Mouse (Mus musculus) kidney, adult 2 months (tissue): ENCODE results near the gene Clec12a. TPM values are rescaled to one million over a fixed set of nuclear protein-coding genes. Genes with fewer than 3 reads are reported as not detected.
A peak's percentile ranks its signal among the peaks of the same experiment; 100 is the strongest.

ENCODE experiments used
- DNase-seq: peaks from one replicate; pipeline ENCODE4 v3.0.0; 2021
- H3K27ac ChIP-seq: fragments of 200-500 bp; 2 replicates; pipeline ENCODE4 v1.5.1; 2012; ENCODE audit warnings: low read depth, low read length, control low read depth, inconsistent platforms; ENCODE audit not compliant: insufficient read depth
- H3K27me3 ChIP-seq: fragments of 200-500 bp; replicated peaks from 2 replicates; pipeline ENCODE4 v1.6.1; 2012; ENCODE audit warnings: mild to moderate bottlenecking, moderate library complexity, low read length, inconsistent platforms; ENCODE audit not compliant: control insufficient read depth, insufficient read depth
- H3K36me3 ChIP-seq: fragments of 200-500 bp; 2 replicates; pipeline ENCODE4 v1.6.1; 2012; ENCODE audit warnings: mild to moderate bottlenecking, moderate library complexity, low read length, inconsistent platforms; ENCODE audit not compliant: control insufficient read depth, insufficient read depth
- H3K4me1 ChIP-seq: fragments of 200-500 bp; 2 replicates; pipeline ENCODE4 v1.6.1; 2011; ENCODE audit warnings: low read length; ENCODE audit not compliant: control insufficient read depth, insufficient read depth
- H3K4me3 ChIP-seq: fragments of 200-500 bp; 2 replicates; pipeline ENCODE4 v1.5.1; 2011; ENCODE audit warnings: mild to moderate bottlenecking, low read depth, low read length, control low read depth; ENCODE audit not compliant: insufficient read depth
- CTCF ChIP-seq: fragments of 200-500 bp; conservative IDR thresholded peaks from 2 replicates; pipeline ENCODE4 v1.5.1; 2011; ENCODE audit warnings: low read depth, mild to moderate bottlenecking, control low read depth, low read length, moderate library complexity, mixed read lengths; ENCODE audit not compliant: insufficient read depth, insufficient read length
- POLR2A ChIP-seq: fragments of 200-500 bp; IDR thresholded peaks from one replicate; pipeline ENCODE4 v1.6.1; 2011; ENCODE audit warnings: low read depth, low read length, control low read depth
- WGBS: fragments of 180-500 bp; shearing (Covaris S2); methylation state at CpG from one replicate; pipeline ENCODE4 v1.1.7; 2018; 5-methylcytosine and 5-hydroxymethylcytosine counted together
- polyA plus RNA-seq: library from polyadenylated mRNA; depleted of rRNA; stranded (reverse); fragments of >200 nt; gene quantifications from 2 replicates; pipeline ENCODE4 v1.2.3, GENCODE M21; 2012

Clec12a gene
- polyA plus RNA-seq, 1 experiment, result 0.63 TPM

- TF ChIP-seq POLR2A (no peak), CTCF (no peak)
- no peaks in the 10 kb centered on the region for H3K27me3 ChIP-seq
- WGBS, result 73% methylated on average over 1 of the region's 1 CpGs
- H3K27ac ChIP-seq, result no peak overlapping the region
- H3K4me3 ChIP-seq, result no peak overlapping the region
- H3K36me3 ChIP-seq, result no peaks in the 10 kb centered on the region
- DNase-seq, result no peak
- H3K4me1 ChIP-seq, result no peaks in the 10 kb centered on the region
These were observed 16.5 kb upstream of the Clec12a start for GRCm38 (mm10) chr6:129326016-129326415.

GRCm38 (mm10) chr6:129326568-129327150 is 15.8 kb upstream of the Clec12a start:
- TF ChIP-seq POLR2A (no peak), CTCF (no peak)
- DNase-seq, result no peak
- 40% methylated on average over 13 of the region's 13 CpGs for whole genome bisulfite sequencing

GRCm38 (mm10) chr6:129331610-129332009 is 10.9 kb upstream of the Clec12a start, which contains the start of gene 4922502D21Rik:
Gene 4922502D21Rik (minus strand): TSS chr6:129331796.
- Histone ChIP-seq H3K27me3 (no peaks in the 10 kb centered on the region), H3K36me3 (no peaks in the 10 kb centered on the region), H3K27ac (no peak within 1 kb of the TSS), H3K4me3 (no peak within 1 kb of the TSS), H3K4me1 (no peaks in the 10 kb centered on the region)
- 33% methylated on average over 11 of the region's 11 CpGs for WGBS
- DNase-seq, result no peak
- TF ChIP-seq POLR2A (no peak), CTCF (no peak)

More at GRCm38 (mm10) chr6:129326568-129327150, 15.8 kb upstream of the Clec12a start:
- no peaks in the 10 kb centered on the region for H3K36me3 ChIP-seq
- no peaks in the 10 kb centered on the region for H3K4me1 ChIP-seq
- no peak overlapping the region for H3K27ac ChIP-seq
- H3K4me3 ChIP-seq, result no peak overlapping the region
- no peaks in the 10 kb centered on the region for H3K27me3 ChIP-seq

DNA sequence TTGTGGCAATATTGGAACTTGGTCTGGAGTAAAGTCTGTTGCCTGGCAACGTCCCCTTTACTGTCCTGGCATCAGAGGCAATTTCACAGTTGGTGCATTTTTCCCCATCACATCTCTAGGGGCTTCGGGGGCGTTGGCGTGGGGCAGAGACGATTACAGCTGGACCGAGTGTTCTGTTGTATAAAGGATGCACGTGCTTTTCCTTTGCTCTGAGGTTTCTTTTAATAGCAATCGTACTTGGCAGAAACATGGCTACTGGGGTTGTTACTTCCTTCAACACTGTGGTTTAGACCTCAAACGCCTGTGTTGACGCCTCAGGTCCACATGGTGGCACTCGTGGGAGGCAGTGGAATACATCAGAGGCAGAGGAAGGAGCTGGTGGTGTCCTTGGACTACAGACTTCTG is 8.8 kb upstream of the Clec12a start:
- H3K27ac ChIP-seq, result no peak overlapping the region
- 16% methylated on average over 11 of the region's 11 CpGs for WGBS
- no peak overlapping the region for H3K4me3 ChIP-seq
- H3K36me3 ChIP-seq, result no peaks in the 10 kb centered on the region
- peak; percentile 89 for TF ChIP-seq CTCF
- TF ChIP-seq POLR2A, result no peak
- H3K27me3 ChIP-seq, result no peaks in the 10 kb centered on the region
- no peaks in the 10 kb centered on the region for H3K4me1 ChIP-seq
- DNase-seq, result peak; percentile 60

DNA sequence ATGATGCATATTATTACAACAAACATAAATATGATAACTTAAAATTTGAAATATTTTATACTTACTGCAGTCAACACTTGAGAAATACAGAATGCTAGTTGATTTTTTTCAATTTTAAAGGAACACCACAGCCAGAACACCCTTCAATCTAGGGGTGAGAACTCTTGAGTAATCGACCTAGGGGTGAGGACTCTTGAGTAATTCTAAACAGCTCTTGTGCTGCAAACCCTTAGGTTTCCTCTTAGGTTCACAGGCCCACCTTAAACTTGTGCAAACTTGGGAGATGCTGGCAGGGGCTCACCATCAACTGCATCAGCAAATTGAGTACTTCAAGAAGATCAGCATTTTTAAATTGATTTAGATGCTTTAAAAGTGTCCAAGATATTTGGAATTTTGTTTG is 4.7 kb upstream of the Clec12a start:
- no peaks in the 10 kb centered on the region for H3K36me3 ChIP-seq
- DNase-seq, result no peak
- TF ChIP-seq CTCF (no peak), POLR2A (no peak)
- H3K4me3 ChIP-seq, result no peak overlapping the region
- no peaks in the 10 kb centered on the region for H3K27me3 ChIP-seq
- WGBS, result 70% methylated on average over 1 of the region's 1 CpGs
- H3K27ac ChIP-seq, result no peak overlapping the region
- no peaks in the 10 kb centered on the region for H3K4me1 ChIP-seq

GRCm38 (mm10) chr6:129344408-129344807 is 1.9 kb downstream of the Clec12a start:
- Histone ChIP-seq H3K4me3 (no peak overlapping the region), H3K4me1 (no peaks in the 10 kb centered on the region), H3K36me3 (no peaks in the 10 kb centered on the region), H3K27me3 (no peaks in the 10 kb centered on the region), H3K27ac (no peak overlapping the region)
- WGBS, result 68% methylated on average over 3 of the region's 3 CpGs
- no peak for TF ChIP-seq CTCF
- no peak for TF ChIP-seq POLR2A
- DNase-seq, result no peak

- Histone ChIP-seq H3K36me3 (no peaks in the 10 kb centered on the region), H3K4me3 (no peak overlapping the region), H3K27me3 (no peaks in the 10 kb centered on the region), H3K27ac (no peak overlapping the region), H3K4me1 (no peaks in the 10 kb centered on the region)
- no peak for TF ChIP-seq CTCF
- no peak for TF ChIP-seq POLR2A
- DNase-seq, result peak; percentile 33
- WGBS, result 53% methylated on average over 4 of the region's 4 CpGs
These were observed 7.2 kb downstream of the Clec12a start for GRCm38 (mm10) chr6:129349524-129350352.
